Mouse (Mus musculus) myocyte (in vitro differentiated cells): ENCODE measurements at regions not wholly inside any gene's neighbourhood (a gene's known extent, or its start where the extent isn't known, plus 50 kb on each side); places are given as distances from the start of the nearest gene placed in this dataset.
"Not testable (repeated sequence)": the region's sequence is repeated elsewhere in the genome, so short reads cannot be mapped to it uniquely, and the experiment has no call there.

ENCODE experiments used
- H3K27me3 ChIP-seq: one replicate; pipeline ENCODE4 v1.6.1; 2011; ENCODE audit not compliant: control insufficient read depth, insufficient read depth, insufficient read length
- H3K36me3 ChIP-seq: one replicate; pipeline ENCODE4 v1.6.1; 2011; ENCODE audit not compliant: control insufficient read depth, insufficient read depth
- H3K4me2 ChIP-seq: one replicate; pipeline ENCODE4 v1.6.1; 2011; ENCODE audit warnings: low read depth, control low read depth
- H3K4me3 ChIP-seq: one replicate; pipeline ENCODE4 v1.5.1; 2011; ENCODE audit warnings: mild to moderate bottlenecking, control low read depth, moderate library complexity
- H3K79me2 ChIP-seq: one replicate; pipeline ENCODE4 v1.6.1; 2011; ENCODE audit not compliant: control insufficient read depth, insufficient read depth
- H3ac ChIP-seq: one replicate; pipeline ENCODE4 v1.6.1; 2011; ENCODE audit not compliant: control insufficient read depth, insufficient read length
- CEBPB ChIP-seq: IDR thresholded peaks from 2 replicates; pipeline ENCODE4 v1.6.1; 2011; ENCODE audit warnings: mild to moderate bottlenecking, moderate library complexity; ENCODE audit not compliant: poor library complexity, insufficient read depth, severe bottlenecking
- E2F4 ChIP-seq: IDR thresholded peaks from one replicate; pipeline ENCODE4 v1.6.1; 2011; ENCODE audit warnings: mild to moderate bottlenecking, control low read depth, moderate library complexity; ENCODE audit not compliant: insufficient read depth
- MAX ChIP-seq: IDR thresholded peaks from one replicate; pipeline ENCODE4 v1.6.1; 2011; ENCODE audit warnings: low read depth, mild to moderate bottlenecking, control low read depth
- MYOD1 ChIP-seq, 3 experiments: IDR thresholded peaks; one replicate each; pipeline ENCODE4 v1.6.1; 2011; ENCODE audit warnings: control low read depth in 2 of 3, low read depth in 2 of 3, mild to moderate bottlenecking in 2 of 3, moderate library complexity in 1 of 3; ENCODE audit not compliant: insufficient read length in 2 of 3, control insufficient read depth in 1 of 3
- MYOG ChIP-seq, 3 experiments: IDR thresholded peaks; one replicate each; pipeline ENCODE4 v1.6.1; 2011; ENCODE audit warnings: control low read depth in 2 of 3, low read depth in 2 of 3, mild to moderate bottlenecking in 2 of 3; ENCODE audit not compliant: insufficient read length in 2 of 3, control insufficient read depth in 1 of 3, insufficient read depth in 1 of 3
- POLR2A ChIP-seq: IDR thresholded peaks from one replicate; pipeline ENCODE4 v1.6.1; 2011; ENCODE audit warnings: low read depth, mild to moderate bottlenecking, control low read depth, moderate library complexity; ENCODE audit not compliant: insufficient read length
- POLR2AphosphoS2 ChIP-seq: IDR thresholded peaks from one replicate; pipeline ENCODE4 v1.6.1; 2011; ENCODE audit warnings: low read depth, control low read depth; ENCODE audit not compliant: insufficient read length
- REST ChIP-seq: IDR thresholded peaks from one replicate; pipeline ENCODE4 v1.6.1; 2011; ENCODE audit warnings: mild to moderate bottlenecking, control low read depth, moderate library complexity; ENCODE audit not compliant: insufficient read depth, insufficient read length
- SRF ChIP-seq: IDR thresholded peaks from one replicate; pipeline ENCODE4 v1.6.1; 2011; ENCODE audit warnings: low read depth; ENCODE audit not compliant: control insufficient read depth, insufficient read length
- TCF12 ChIP-seq: IDR thresholded peaks from one replicate; pipeline ENCODE4 v1.6.1; 2011; ENCODE audit warnings: mild to moderate bottlenecking, control low read depth; ENCODE audit not compliant: poor library complexity, insufficient read depth, severe bottlenecking
- TCF3 ChIP-seq: IDR thresholded peaks from one replicate; pipeline ENCODE4 v1.6.1; 2011; ENCODE audit warnings: low read depth, control low read depth; ENCODE audit not compliant: insufficient read length
- USF1 ChIP-seq: IDR thresholded peaks from one replicate; pipeline ENCODE4 v1.6.1; 2011; ENCODE audit warnings: low read depth, mild to moderate bottlenecking, control low read depth, moderate library complexity

GRCm38 (mm10) chr8:35157711-35158110 lies 607.9 kb upstream of the Gm19410 start:
- H3ac ChIP-seq: no peak overlapping the region
- no peaks in the 10 kb centered on the region for H3K79me2 ChIP-seq

GRCm38 (mm10) chr8:35159329-35159728 lies 606.3 kb upstream of the Gm19410 start:
- Histone ChIP-seq H3ac (no peak overlapping the region), H3K36me3 (no peaks in the 10 kb centered on the region), H3K27me3 (no peaks in the 10 kb centered on the region), H3K4me3 (no peak overlapping the region), H3K79me2 (no peaks in the 10 kb centered on the region), H3K4me2 (no peak overlapping the region)
- TF ChIP-seq E2F4 (no peak), MYOG (IDR thresholded peaks at IDR 0.05; ENCODE audit: control insufficient read depth in 1 of 3, insufficient read depth in 1 of 3, insufficient read length in 2 of 3, low read depth in 2 of 3) (no peak), REST (no peak), MYOD1 (IDR thresholded peaks at IDR 0.05; ENCODE audit: control insufficient read depth in 1 of 3, insufficient read length in 2 of 3, low read depth in 2 of 3) (no peak), MAX (no peak), USF1 (no peak), SRF (no peak), CEBPB (no peak), TCF12 (no peak), POLR2A (no peak), TCF3 (no peak), POLR2AphosphoS2 (no peak)

More at GRCm38 (mm10) chr8:35157711-35158110, 607.9 kb upstream of the Gm19410 start:
- Histone ChIP-seq H3K36me3 (no peaks in the 10 kb centered on the region), H3K4me3 (no peak overlapping the region), H3K27me3 (no peaks in the 10 kb centered on the region), H3K4me2 (no peak overlapping the region)
- TF ChIP-seq TCF12 (no peak), MYOD1 (IDR thresholded peaks at IDR 0.05; ENCODE audit: control insufficient read depth in 1 of 3, insufficient read length in 2 of 3, low read depth in 2 of 3) (no peak), E2F4 (no peak), POLR2AphosphoS2 (no peak)

GRCm38 (mm10) chr8:35160230-35160629 lies 605.4 kb upstream of the Gm19410 start:
- no peak overlapping the region for H3K4me3 ChIP-seq
- no peaks in the 10 kb centered on the region for H3K79me2 ChIP-seq
- H3K4me2 ChIP-seq: no peak overlapping the region
- no peaks in the 10 kb centered on the region for H3K36me3 ChIP-seq
- H3K27me3 ChIP-seq: no peaks in the 10 kb centered on the region
- no peak overlapping the region for H3ac ChIP-seq
- TF ChIP-seq CEBPB (no peak), REST (no peak), SRF (no peak), TCF12 (no peak), MYOG (IDR thresholded peaks at IDR 0.05; ENCODE audit: control insufficient read depth in 1 of 3, insufficient read depth in 1 of 3, insufficient read length in 2 of 3, low read depth in 2 of 3) (no peak), POLR2AphosphoS2 (no peak), TCF3 (no peak), E2F4 (no peak), POLR2A (no peak), MYOD1 (IDR thresholded peaks at IDR 0.05; ENCODE audit: control insufficient read depth in 1 of 3, insufficient read length in 2 of 3, low read depth in 2 of 3) (no peak), USF1 (no peak), MAX (no peak)

- H3ac ChIP-seq, H3K27me3 ChIP-seq, H3K36me3 ChIP-seq, H3K4me2 ChIP-seq, H3K4me3 ChIP-seq, H3K79me2 ChIP-seq: not testable (repeated sequence)
Measured at GRCm38 (mm10) chr8:35162166-35162565, 603.4 kb upstream of the Gm19410 start.

- H3K4me3 ChIP-seq: no peak overlapping the region
- H3ac ChIP-seq: no peak overlapping the region
- no peak overlapping the region for H3K4me2 ChIP-seq
- H3K27me3 ChIP-seq: no peaks in the 10 kb centered on the region
- TF ChIP-seq REST: no peak
- no peak for TF ChIP-seq MYOD1 (IDR thresholded peaks at IDR 0.05; ENCODE audit: control insufficient read depth in 1 of 3, insufficient read length in 2 of 3, low read depth in 2 of 3)
- no peak for TF ChIP-seq TCF12
- TF ChIP-seq POLR2AphosphoS2: no peak
- no peak for TF ChIP-seq E2F4
- TF ChIP-seq CEBPB: no peak
- TF ChIP-seq USF1: no peak
- TF ChIP-seq MYOG (IDR thresholded peaks at IDR 0.05; ENCODE audit: control insufficient read depth in 1 of 3, insufficient read depth in 1 of 3, insufficient read length in 2 of 3, low read depth in 2 of 3): no peak
- TF ChIP-seq SRF: no peak
- no peak for TF ChIP-seq POLR2A
- no peak for TF ChIP-seq TCF3
- no peak for TF ChIP-seq MAX
- H3K79me2 ChIP-seq: no peaks in the 10 kb centered on the region
- no peaks in the 10 kb centered on the region for H3K36me3 ChIP-seq
Measured at GRCm38 (mm10) chr8:35166611-35167010, 599.0 kb upstream of the Gm19410 start.
